Mouse (Mus musculus): ENCODE data around the gene Mgat4a.

- TF ChIP-seq POLR2A (IDR thresholded peaks at IDR 0.05; ENCODE audit: borderline replicate concordance, low read depth, low read length) (no peak), CTCF (IDR thresholded peaks at IDR 0.05; ENCODE audit: low read depth, low read length) (no peak)
Observed at GRCm38 (mm10) chr1:37583167-37583566, 42.4 kb upstream of the Mgat4a start.

Data from bone marrow macrophage, adult 2 months (primary cell).